Mouse (Mus musculus): ENCODE results near the gene Rab21. TPM values are rescaled to one million over a fixed set of nuclear protein-coding genes. Genes with fewer than 3 reads are reported as not detected.

Rab21 gene
- 6.6 and 7.0 TPM in 2 replicates for polyA plus RNA-seq (2015; fragmentation: Nextera tagmentation; extraction: Ambion mirVana)

GRCm38 (mm10) chr10:115315473-115316171, at the start of gene Rab21:
Rab21 (minus strand) TSS chr10:115315594.
- H3K4me3 ChIP-seq (ENCODE audit: low read depth, low read length), result peak within 1 kb of the TSS; percentile 98
- peak within 1 kb of the TSS; percentile 96 for H3K9ac ChIP-seq (ENCODE audit: low read depth, low read length)
- H3K27me3 ChIP-seq (ENCODE audit: control insufficient read depth, insufficient read depth, low read depth, low read length), result no peaks in the 10 kb centered on the region
- peak; percentile 94 for ATAC-seq
- H3K9me3 ChIP-seq (replicated peaks; ENCODE audit: control insufficient read depth, low read length, poor library complexity, severe bottlenecking), result no peaks in the 10 kb centered on the region
- peak within 1 kb of the TSS; percentile 59 for H3K4me2 ChIP-seq (ENCODE audit: low read length)
- peak within 1 kb of the TSS; percentile 98 for H3K27ac ChIP-seq (ENCODE audit: low read length)
- peaks cover 29% of the 10 kb centered on the region for H3K4me1 ChIP-seq (ENCODE audit: control insufficient read depth, insufficient read depth, low read length)
- no peaks in the 10 kb centered on the region for H3K36me3 ChIP-seq (ENCODE audit: control insufficient read depth, insufficient read depth, low read length)
- under 1% methylated on average over 41 of the region's 48 CpGs for WGBS

GRCm38 (mm10) chr10:115363151-115363550, 47.8 kb upstream of the Rab21 start:
- ATAC-seq, result no peak
- Histone ChIP-seq H3K27me3 (ENCODE audit: control insufficient read depth, insufficient read depth, low read depth, low read length) (no peaks in the 10 kb centered on the region), H3K4me3 (ENCODE audit: low read depth, low read length) (no peak overlapping the region; the same call in 1 of the 2 replicates), H3K4me1 (ENCODE audit: control insufficient read depth, insufficient read depth, low read length) (peaks cover 21% of the 10 kb centered on the region), H3K4me2 (ENCODE audit: low read length) (peak overlapping the region; percentile 65), H3K36me3 (ENCODE audit: control insufficient read depth, insufficient read depth, low read length) (no peaks in the 10 kb centered on the region), H3K9me3 (replicated peaks; ENCODE audit: control insufficient read depth, low read length, poor library complexity, severe bottlenecking) (no peaks in the 10 kb centered on the region), H3K27ac (ENCODE audit: low read length) (no peak overlapping the region), H3K9ac (ENCODE audit: low read depth, low read length) (no peak overlapping the region)
- WGBS, result 88% methylated on average over 4 of the region's 4 CpGs

- ATAC-seq, result peak; percentile 28
- Histone ChIP-seq H3K9me3 (replicated peaks; ENCODE audit: control insufficient read depth, low read length, poor library complexity, severe bottlenecking) (no peaks in the 10 kb centered on the region), H3K4me1 (ENCODE audit: control insufficient read depth, insufficient read depth, low read length) (peaks cover 21% of the 10 kb centered on the region), H3K9ac (ENCODE audit: low read depth, low read length) (peak overlapping the region; percentile 73), H3K27me3 (ENCODE audit: control insufficient read depth, insufficient read depth, low read depth, low read length) (no peaks in the 10 kb centered on the region), H3K27ac (ENCODE audit: low read length) (peak overlapping the region; percentile 95), H3K36me3 (ENCODE audit: control insufficient read depth, insufficient read depth, low read length) (no peaks in the 10 kb centered on the region), H3K4me2 (ENCODE audit: low read length) (peak overlapping the region; percentile 65), H3K4me3 (ENCODE audit: low read depth, low read length) (peak overlapping the region; percentile 79)
- WGBS, result 7% methylated on average over 9 of the region's 9 CpGs
Measured at GRCm38 (mm10) chr10:115362623-115362964, 47.2 kb upstream of the Rab21 start.

- Histone ChIP-seq H3K27ac (ENCODE audit: low read length) (peak within 1 kb of the TSS; percentile 95), H3K4me2 (ENCODE audit: low read length) (peak within 1 kb of the TSS; percentile 77), H3K36me3 (ENCODE audit: control insufficient read depth, insufficient read depth, low read length) (peaks cover 3% of the 10 kb centered on the region), H3K4me1 (ENCODE audit: control insufficient read depth, insufficient read depth, low read length) (peaks cover 21% of the 10 kb centered on the region), H3K9ac (ENCODE audit: low read depth, low read length) (peak within 1 kb of the TSS; percentile 73), H3K9me3 (replicated peaks; ENCODE audit: control insufficient read depth, low read length, poor library complexity, severe bottlenecking) (no peaks in the 10 kb centered on the region), H3K4me3 (ENCODE audit: low read depth, low read length) (peak within 1 kb of the TSS; percentile 79), H3K27me3 (ENCODE audit: control insufficient read depth, insufficient read depth, low read depth, low read length) (no peaks in the 10 kb centered on the region)
- peak; percentile 99 for ATAC-seq
- under 1% methylated on average over 45 of the region's 58 CpGs for WGBS
Measured at GRCm38 (mm10) chr10:115361840-115362622, 46.6 kb upstream of the Rab21 start, which contains the start of gene Tmem19. Tmem19 (minus strand) TSS chr10:115362501.

- peaks cover 21% of the 10 kb centered on the region for H3K4me1 ChIP-seq (ENCODE audit: control insufficient read depth, insufficient read depth, low read length)
- no peak overlapping the region for H3K4me2 ChIP-seq (ENCODE audit: low read length)
- 94% methylated on average over 7 of the region's 7 CpGs for WGBS
- H3K9ac ChIP-seq (ENCODE audit: low read depth, low read length), result no peak overlapping the region
- peaks cover 15% of the 10 kb centered on the region for H3K36me3 ChIP-seq (ENCODE audit: control insufficient read depth, insufficient read depth, low read length)
- no peaks in the 10 kb centered on the region for H3K9me3 ChIP-seq (replicated peaks; ENCODE audit: control insufficient read depth, low read length, poor library complexity, severe bottlenecking)
- no peak overlapping the region for H3K27ac ChIP-seq (ENCODE audit: low read length)
- no peak for ATAC-seq
- H3K4me3 ChIP-seq (ENCODE audit: low read depth, low read length), result no peak overlapping the region
- H3K27me3 ChIP-seq (ENCODE audit: control insufficient read depth, insufficient read depth, low read depth, low read length), result no peaks in the 10 kb centered on the region
Measured at GRCm38 (mm10) chr10:115359066-115359465, 43.7 kb upstream of the Rab21 start.

GRCm38 (mm10) chr10:115358216-115358919, 43.0 kb upstream of the Rab21 start:
- Histone ChIP-seq H3K9me3 (replicated peaks; ENCODE audit: control insufficient read depth, low read length, poor library complexity, severe bottlenecking) (no peaks in the 10 kb centered on the region), H3K36me3 (ENCODE audit: control insufficient read depth, insufficient read depth, low read length) (peaks cover 15% of the 10 kb centered on the region), H3K9ac (ENCODE audit: low read depth, low read length) (no peak overlapping the region), H3K4me3 (ENCODE audit: low read depth, low read length) (no peak overlapping the region), H3K27me3 (ENCODE audit: control insufficient read depth, insufficient read depth, low read depth, low read length) (no peaks in the 10 kb centered on the region), H3K4me2 (ENCODE audit: low read length) (no peak overlapping the region), H3K27ac (ENCODE audit: low read length) (no peak overlapping the region), H3K4me1 (ENCODE audit: control insufficient read depth, insufficient read depth, low read length) (peaks cover 21% of the 10 kb centered on the region)
- WGBS, result 96% methylated on average over 17 of the region's 17 CpGs
- ATAC-seq, result no peak

GRCm38 (mm10) chr10:115356106-115356505, 40.7 kb upstream of the Rab21 start:
- Histone ChIP-seq H3K9ac (ENCODE audit: low read depth, low read length) (no peak overlapping the region), H3K27me3 (ENCODE audit: control insufficient read depth, insufficient read depth, low read depth, low read length) (no peaks in the 10 kb centered on the region), H3K4me1 (ENCODE audit: control insufficient read depth, insufficient read depth, low read length) (peaks cover 11% of the 10 kb centered on the region), H3K36me3 (ENCODE audit: control insufficient read depth, insufficient read depth, low read length) (peaks cover 15% of the 10 kb centered on the region), H3K27ac (ENCODE audit: low read length) (no peak overlapping the region), H3K4me2 (ENCODE audit: low read length) (no peak overlapping the region), H3K4me3 (ENCODE audit: low read depth, low read length) (no peak overlapping the region), H3K9me3 (replicated peaks; ENCODE audit: control insufficient read depth, low read length, poor library complexity, severe bottlenecking) (no peaks in the 10 kb centered on the region)
- WGBS, result 94% methylated on average over 5 of the region's 7 CpGs
- ATAC-seq, result no peak

GRCm38 (mm10) chr10:115355016-115355415, 39.6 kb upstream of the Rab21 start:
- peaks cover under 1% of the 10 kb centered on the region; the same call in 1 of the 2 replicates for H3K4me1 ChIP-seq (ENCODE audit: control insufficient read depth, insufficient read depth, low read length)
- H3K9me3 ChIP-seq (replicated peaks; ENCODE audit: control insufficient read depth, low read length, poor library complexity, severe bottlenecking), result no peaks in the 10 kb centered on the region
- H3K9ac ChIP-seq (ENCODE audit: low read depth, low read length), result no peak overlapping the region
- no peak overlapping the region for H3K4me2 ChIP-seq (ENCODE audit: low read length)
- H3K4me3 ChIP-seq (ENCODE audit: low read depth, low read length), result no peak overlapping the region
- no peaks in the 10 kb centered on the region for H3K27me3 ChIP-seq (ENCODE audit: control insufficient read depth, insufficient read depth, low read depth, low read length)
- ATAC-seq, result no peak
- H3K36me3 ChIP-seq (ENCODE audit: control insufficient read depth, insufficient read depth, low read length), result peaks cover 15% of the 10 kb centered on the region
- H3K27ac ChIP-seq (ENCODE audit: low read length), result no peak overlapping the region
- WGBS, result 90% methylated on average over 6 of the region's 6 CpGs

Measured in midbrain, embryonic 16.5 days (tissue).